Mouse (Mus musculus) mouse trophoblast stem cell (cell line): ENCODE results near the gene Dapk3.
"Not testable (repeated sequence)": the region's sequence is repeated elsewhere in the genome, so short reads cannot be mapped to it uniquely, and the experiment has no call there.

Source experiments
- in situ Hi-C, 2 experiments: fragments of 300-500 bp; cut with MseI, MboI; formaldehyde crosslinking; loops; 2 replicates in 1 of 2; 3 replicates in 1 of 2; pipeline ENCODE4 v1.15.1; 2025

Dapk3 gene

GRCm38 (mm10) chr10:81145778-81146177 lies 37.0 kb upstream of the Dapk3 start:
- in situ Hi-C loops: no loop called here

- in situ Hi-C loops: no loop called here
Measured at GRCm38 (mm10) chr10:81146296-81146695, 36.5 kb upstream of the Dapk3 start.

GRCm38 (mm10) chr10:81151261-81151660 lies 31.5 kb upstream of the Dapk3 start:
- in situ Hi-C loops: no loop called here

GRCm38 (mm10) chr10:81152609-81153008 lies 30.2 kb upstream of the Dapk3 start:
- in situ Hi-C loops: no loop called here

GRCm38 (mm10) chr10:81154313-81154712 lies 28.5 kb upstream of the Dapk3 start:
- in situ Hi-C loops: no loop called here

GRCm38 (mm10) chr10:81154736-81155135 lies 28.1 kb upstream of the Dapk3 start:
- in situ Hi-C loops: no loop called here

- in situ Hi-C loops: no loop called here
Measured at GRCm38 (mm10) chr10:81161602-81162317, 21.0 kb upstream of the Dapk3 start.

- in situ Hi-C loops: no loop called here
Measured at GRCm38 (mm10) chr10:81162318-81162652, 20.5 kb upstream of the Dapk3 start.

- in situ Hi-C loops: no loop called here
Measured at GRCm38 (mm10) chr10:81165118-81165517, 17.7 kb upstream of the Dapk3 start.

- in situ Hi-C loops: no loop called here
Measured at GRCm38 (mm10) chr10:81167200-81168086, 15.4 kb upstream of the Dapk3 start, which contains the start of gene Pias4. Gene Pias4 (minus strand): TSS chr10:81167923.

- in situ Hi-C loops: no loop called here
Measured at GRCm38 (mm10) chr10:81168087-81168431, 14.7 kb upstream of the Dapk3 start.

GRCm38 (mm10) chr10:81168521-81169244 lies 14.1 kb upstream of the Dapk3 start:
- in situ Hi-C loops: no loop called here

GRCm38 (mm10) chr10:81169411-81169900 lies 13.3 kb upstream of the Dapk3 start:
- in situ Hi-C loops: not testable (repeated sequence)

GRCm38 (mm10) chr10:81173132-81173531 lies 9.7 kb upstream of the Dapk3 start:
- in situ Hi-C loops: no loop called here

GRCm38 (mm10) chr10:81174617-81175344 lies 8.0 kb upstream of the Dapk3 start:
- in situ Hi-C loops: no loop called here

GRCm38 (mm10) chr10:81175345-81175701 lies 7.5 kb upstream of the Dapk3 start:
- in situ Hi-C loops: not testable (repeated sequence)

- in situ Hi-C loops: no loop called here
Measured at GRCm38 (mm10) chr10:81175936-81176465, 6.8 kb upstream of the Dapk3 start.

GRCm38 (mm10) chr10:81176466-81177271 lies 6.1 kb upstream of the Dapk3 start, which contains the start of gene Eef2:
Gene Eef2 (plus strand): TSS chr10:81176631.
- in situ Hi-C loops: no loop called here

- in situ Hi-C loops: no loop called here
Measured at GRCm38 (mm10) chr10:81177491-81177925, 5.3 kb upstream of the Dapk3 start.
